Mouse (Mus musculus): Measurements from ENCODE around the gene Ccdc88c. TPM values are rescaled to one million over a fixed set of nuclear protein-coding genes. Genes with fewer than 3 reads are reported as not detected.

Ccdc88c gene
- polyA plus RNA-seq, 1 experiment from 2014 or later, result 8.4 TPM

GRCm38 (mm10) chr12:100956825-100957224 lies 72.0 kb downstream of the Ccdc88c start:
- no peaks in the 10 kb centered on the region for H3K9me3 ChIP-seq (replicated peaks)
- H3K4me2 ChIP-seq, result peak overlapping the region; percentile 68
- no peak for ATAC-seq
- H3K4me3 ChIP-seq, result no peak overlapping the region; the same call in 1 of the 2 replicates
- peak overlapping the region; percentile 99 for H3K27ac ChIP-seq
- peaks cover 27% of the 10 kb centered on the region for H3K36me3 ChIP-seq
- H3K9ac ChIP-seq, result peak overlapping the region; percentile 71
- peaks cover 83% of the 10 kb centered on the region for H3K4me1 ChIP-seq
- WGBS (ENCODE audit: insufficient replicate concordance), result 56% methylated on average over 4 of the region's 4 CpGs
- H3K27me3 ChIP-seq (replicated peaks), result no peaks in the 10 kb centered on the region

GRCm38 (mm10) chr12:100956028-100956427 lies 72.8 kb downstream of the Ccdc88c start:
- Histone ChIP-seq H3K4me3 (peak overlapping the region; percentile 27), H3K9me3 (replicated peaks) (no peaks in the 10 kb centered on the region), H3K36me3 (peaks cover 34% of the 10 kb centered on the region), H3K4me2 (peak overlapping the region; percentile 68), H3K9ac (peak overlapping the region; percentile 71), H3K27me3 (replicated peaks) (no peaks in the 10 kb centered on the region), H3K4me1 (peaks cover 83% of the 10 kb centered on the region), H3K27ac (peak overlapping the region; percentile 99)
- ATAC-seq, result peak; percentile 86
- 38% methylated on average over 2 of the region's 2 CpGs for WGBS (ENCODE audit: insufficient replicate concordance)

GRCm38 (mm10) chr12:100953926-100954325 lies 74.9 kb downstream of the Ccdc88c start:
- Histone ChIP-seq H3K4me1 (peaks cover 67% of the 10 kb centered on the region), H3K36me3 (peaks cover 42% of the 10 kb centered on the region), H3K27ac (peak overlapping the region; percentile 99), H3K9ac (peak overlapping the region; percentile 71; the same call in 1 of the 2 replicates), H3K9me3 (replicated peaks) (no peaks in the 10 kb centered on the region), H3K4me3 (no peak overlapping the region), H3K27me3 (replicated peaks) (no peaks in the 10 kb centered on the region), H3K4me2 (peak overlapping the region; percentile 68)
- peak; percentile 36 for ATAC-seq
- WGBS (ENCODE audit: insufficient replicate concordance), result 39% methylated on average over 8 of the region's 8 CpGs

- no peak overlapping the region for H3K4me3 ChIP-seq
- peak overlapping the region; percentile 8; the same call in 1 of the 2 replicates for H3K4me2 ChIP-seq
- H3K4me1 ChIP-seq, result peaks cover 51% of the 10 kb centered on the region
- no peaks in the 10 kb centered on the region for H3K9me3 ChIP-seq (replicated peaks)
- H3K9ac ChIP-seq, result no peak overlapping the region
- ATAC-seq, result peak; percentile 32
- 41% methylated on average over 9 of the region's 9 CpGs for WGBS (ENCODE audit: insufficient replicate concordance)
- peaks cover 58% of the 10 kb centered on the region for H3K36me3 ChIP-seq
- no peaks in the 10 kb centered on the region for H3K27me3 ChIP-seq (replicated peaks)
- peak overlapping the region; percentile 99 for H3K27ac ChIP-seq
These were observed 76.5 kb downstream of the Ccdc88c start for GRCm38 (mm10) chr12:100952193-100952931.

- H3K27ac ChIP-seq, result no peak overlapping the region
- peaks cover 87% of the 10 kb centered on the region for H3K36me3 ChIP-seq
- H3K4me3 ChIP-seq, result no peak overlapping the region
- H3K9ac ChIP-seq, result no peak overlapping the region
- no peak overlapping the region for H3K4me2 ChIP-seq
- ATAC-seq, result no peak
- H3K4me1 ChIP-seq, result peaks cover 20% of the 10 kb centered on the region
- no peaks in the 10 kb centered on the region for H3K9me3 ChIP-seq (replicated peaks)
- WGBS (ENCODE audit: insufficient replicate concordance), result 80% methylated on average over 5 of the region's 5 CpGs
- no peaks in the 10 kb centered on the region for H3K27me3 ChIP-seq (replicated peaks)
These were observed 79.7 kb downstream of the Ccdc88c start for GRCm38 (mm10) chr12:100949146-100949545.

GRCm38 (mm10) chr12:100948021-100948420 lies 80.8 kb downstream of the Ccdc88c start:
- no peak overlapping the region for H3K9ac ChIP-seq
- H3K27ac ChIP-seq, result no peak overlapping the region
- H3K36me3 ChIP-seq, result peaks cover 92% of the 10 kb centered on the region
- no peak overlapping the region for H3K4me2 ChIP-seq
- no peak overlapping the region for H3K4me3 ChIP-seq
- 74% methylated on average over 6 of the region's 6 CpGs for whole genome bisulfite sequencing (ENCODE audit: insufficient replicate concordance)
- no peak for ATAC-seq
- H3K9me3 ChIP-seq (replicated peaks), result no peaks in the 10 kb centered on the region
- no peaks in the 10 kb centered on the region for H3K27me3 ChIP-seq (replicated peaks)
- peaks cover 9% of the 10 kb centered on the region for H3K4me1 ChIP-seq

GRCm38 (mm10) chr12:100945948-100946347 lies 82.9 kb downstream of the Ccdc88c start:
- WGBS (ENCODE audit: insufficient replicate concordance), result 80% methylated on average over 12 of the region's 12 CpGs
- no peak overlapping the region for H3K4me2 ChIP-seq
- no peak overlapping the region for H3K9ac ChIP-seq
- H3K27ac ChIP-seq, result no peak overlapping the region
- no peaks in the 10 kb centered on the region for H3K9me3 ChIP-seq (replicated peaks)
- H3K4me1 ChIP-seq, result no peaks in the 10 kb centered on the region
- H3K36me3 ChIP-seq, result peaks cover 96% of the 10 kb centered on the region
- no peaks in the 10 kb centered on the region for H3K27me3 ChIP-seq (replicated peaks)
- H3K4me3 ChIP-seq, result no peak overlapping the region
- no peak for ATAC-seq

DNA sequence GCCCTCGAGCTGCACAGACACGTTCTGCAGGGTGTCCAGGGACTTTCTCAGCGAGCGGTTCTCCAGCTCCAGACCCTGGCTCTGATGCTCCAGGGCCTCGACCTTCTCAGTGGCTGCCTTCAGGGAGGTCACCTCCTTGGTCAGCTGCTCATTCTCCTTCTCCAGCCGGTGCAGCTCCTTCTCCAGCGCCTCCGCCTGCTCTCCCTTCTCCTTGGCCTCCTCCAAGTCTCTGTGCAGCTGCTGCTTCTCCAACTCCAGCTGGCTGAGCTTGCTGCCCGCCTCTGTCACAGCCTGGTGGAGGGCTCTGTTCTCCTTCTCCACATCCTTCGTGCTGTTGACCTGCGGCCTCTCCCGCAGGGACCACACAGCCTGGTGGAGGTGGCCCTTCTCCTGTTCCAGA lies 83.4 kb downstream of the Ccdc88c start:
- Histone ChIP-seq H3K9me3 (replicated peaks) (no peaks in the 10 kb centered on the region), H3K4me1 (no peaks in the 10 kb centered on the region), H3K4me2 (no peak overlapping the region), H3K36me3 (peaks cover 98% of the 10 kb centered on the region), H3K27ac (no peak overlapping the region), H3K27me3 (replicated peaks) (no peaks in the 10 kb centered on the region), H3K9ac (no peak overlapping the region), H3K4me3 (no peak overlapping the region)
- ATAC-seq, result no peak
- WGBS (ENCODE audit: insufficient replicate concordance), result 83% methylated on average over 12 of the region's 12 CpGs

DNA sequence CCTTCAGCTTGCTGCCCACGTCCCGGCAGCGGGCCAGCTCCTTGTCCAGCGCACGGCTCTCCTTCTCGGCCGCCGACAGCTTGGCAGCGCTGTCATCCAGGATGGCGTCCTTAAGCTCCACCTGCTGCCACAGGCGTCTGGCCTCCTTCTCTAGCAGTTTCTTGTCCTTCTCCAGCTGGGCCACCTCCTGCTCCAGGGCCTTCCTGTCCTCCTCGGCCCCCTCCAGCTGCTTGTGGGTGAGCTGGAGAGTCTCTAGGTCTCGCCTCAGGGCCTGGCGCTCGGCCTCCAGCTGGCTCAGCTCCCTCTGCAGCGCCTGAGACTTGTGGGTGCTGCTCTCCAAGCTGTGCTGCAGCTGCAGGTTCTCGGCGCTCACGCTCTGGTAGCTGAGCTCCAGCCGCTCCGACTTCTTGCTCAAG lies 83.9 kb downstream of the Ccdc88c start:
- no peaks in the 10 kb centered on the region for H3K9me3 ChIP-seq (replicated peaks)

DNA sequence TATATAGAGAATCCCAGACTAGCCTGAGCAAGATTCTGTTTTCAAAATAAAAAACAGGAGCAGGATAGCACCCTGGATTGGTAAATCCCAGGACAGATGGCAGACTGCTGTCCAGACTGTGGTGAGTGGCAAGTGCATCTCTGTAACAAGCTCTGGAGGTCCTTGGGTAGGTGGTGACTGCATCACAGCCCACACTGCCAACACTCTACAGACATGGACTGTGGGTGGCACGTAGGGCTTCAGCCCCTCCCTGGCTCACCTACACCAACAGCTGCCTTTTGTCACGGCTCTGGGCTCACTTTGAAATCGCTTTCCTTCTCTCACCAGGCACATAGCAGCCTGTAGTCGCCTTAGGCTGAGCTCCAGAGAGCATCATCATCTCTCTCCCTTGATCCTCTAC lies 85.7 kb downstream of the Ccdc88c start:
- no peaks in the 10 kb centered on the region for H3K4me1 ChIP-seq
- no peak overlapping the region for H3K4me3 ChIP-seq
- H3K27ac ChIP-seq, result no peak overlapping the region
- no peaks in the 10 kb centered on the region for H3K9me3 ChIP-seq (replicated peaks)
- WGBS (ENCODE audit: insufficient replicate concordance), result 82% methylated on average over 4 of the region's 4 CpGs
- H3K27me3 ChIP-seq (replicated peaks), result no peaks in the 10 kb centered on the region
- no peak for ATAC-seq
- peaks cover 97% of the 10 kb centered on the region for H3K36me3 ChIP-seq
- H3K9ac ChIP-seq, result no peak overlapping the region
- H3K4me2 ChIP-seq, result no peak overlapping the region

More for the DNA sequence above, 83.9 kb downstream of the Ccdc88c start:
- Histone ChIP-seq H3K9ac (no peak overlapping the region), H3K4me2 (no peak overlapping the region), H3K4me1 (no peaks in the 10 kb centered on the region), H3K27me3 (replicated peaks) (no peaks in the 10 kb centered on the region), H3K4me3 (no peak overlapping the region), H3K36me3 (peaks cover 98% of the 10 kb centered on the region), H3K27ac (no peak overlapping the region)
- ATAC-seq, result no peak
- 92% methylated on average over 21 of the region's 21 CpGs for WGBS (ENCODE audit: insufficient replicate concordance)

DNA sequence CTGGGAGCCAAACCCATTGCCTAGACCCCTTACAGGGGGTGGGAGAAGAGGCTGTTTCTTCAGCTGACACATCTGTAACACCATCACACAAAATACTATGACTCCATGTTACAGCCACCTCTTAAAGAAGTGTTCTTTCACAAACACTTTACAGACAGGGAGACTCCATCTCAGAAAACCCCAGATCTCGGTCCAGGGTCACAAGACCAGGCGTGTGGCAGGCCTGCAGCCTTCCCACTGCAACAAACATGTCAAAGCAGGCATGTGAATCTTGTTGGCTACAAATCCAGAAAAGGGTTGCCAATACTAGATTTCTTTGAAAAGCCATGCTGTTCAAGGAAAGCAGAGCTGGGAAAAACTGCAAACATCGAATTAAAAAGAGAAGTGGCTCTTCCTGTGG lies 87.5 kb downstream of the Ccdc88c start:
- no peaks in the 10 kb centered on the region for H3K27me3 ChIP-seq (replicated peaks)
- no peak overlapping the region for H3K4me2 ChIP-seq
- no peak overlapping the region for H3K9ac ChIP-seq
- peaks cover 97% of the 10 kb centered on the region for H3K36me3 ChIP-seq
- H3K4me1 ChIP-seq, result no peaks in the 10 kb centered on the region
- H3K4me3 ChIP-seq, result no peak overlapping the region
- no peaks in the 10 kb centered on the region for H3K9me3 ChIP-seq (replicated peaks)
- H3K27ac ChIP-seq, result no peak overlapping the region
- ATAC-seq, result no peak
- WGBS (ENCODE audit: insufficient replicate concordance), result 70% methylated on average over 3 of the region's 3 CpGs

DNA sequence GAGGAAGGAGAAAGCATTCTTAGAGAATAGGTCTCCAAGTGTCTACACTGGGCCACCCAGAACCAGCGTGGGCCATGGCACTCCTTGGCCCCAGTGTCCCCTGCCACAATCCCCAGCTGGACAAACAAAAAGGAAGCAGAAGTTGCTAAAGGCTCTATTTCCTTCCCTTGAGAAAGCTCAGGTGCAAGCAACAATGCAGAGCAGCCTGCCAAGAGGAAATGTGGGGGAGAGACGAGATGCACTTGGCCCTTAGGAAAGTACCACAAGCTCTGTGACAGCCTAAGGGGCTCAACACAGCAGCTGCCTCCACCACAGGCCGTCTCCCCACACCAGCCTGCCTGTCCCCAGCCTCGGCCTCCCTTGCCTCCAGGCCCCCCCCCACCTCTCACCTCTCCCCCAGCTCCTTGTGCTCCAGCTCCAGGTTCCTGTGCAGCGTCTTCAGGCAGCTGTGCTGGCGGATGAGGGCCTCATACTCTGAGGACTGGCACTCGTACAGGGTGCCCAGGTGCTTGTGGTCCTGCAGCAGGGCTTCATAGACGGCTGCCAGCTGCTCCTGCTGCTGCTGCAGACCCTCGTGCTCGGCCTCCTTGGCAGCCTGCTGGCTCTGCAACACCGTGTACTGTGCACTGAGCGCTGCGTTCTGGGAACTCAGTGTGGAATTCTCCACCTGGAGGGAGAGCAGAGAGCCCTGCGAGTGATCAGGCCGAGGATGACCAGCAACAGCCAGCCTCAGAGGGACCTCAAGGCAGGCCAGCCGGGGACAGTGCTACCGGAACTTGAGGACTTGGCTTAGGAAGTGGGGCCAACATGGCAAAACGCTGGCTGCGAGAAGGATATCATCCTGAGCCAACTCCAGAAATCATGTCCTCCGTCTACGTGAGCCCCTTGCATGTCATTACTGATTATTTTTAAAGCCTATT lies 91.2 kb downstream of the Ccdc88c start:
- Histone ChIP-seq H3K27me3 (replicated peaks) (no peaks in the 10 kb centered on the region), H3K4me1 (no peaks in the 10 kb centered on the region), H3K4me2 (no peak overlapping the region), H3K9me3 (replicated peaks) (no peaks in the 10 kb centered on the region), H3K9ac (no peak overlapping the region), H3K4me3 (no peak overlapping the region), H3K27ac (no peak overlapping the region), H3K36me3 (peaks cover 97% of the 10 kb centered on the region)
- WGBS (ENCODE audit: insufficient replicate concordance), result 77% methylated on average over 21 of the region's 21 CpGs
- ATAC-seq, result no peak

Data from liver, embryonic 12.5 days (tissue).